Mouse (Mus musculus) neural tube, embryonic 14.5 days (tissue): ENCODE results near the gene Slc17a7. TPM values are rescaled to one million over a fixed set of nuclear protein-coding genes. Genes with fewer than 3 reads are reported as not detected.
A peak's percentile ranks its signal among the peaks of the same experiment; 100 is the strongest.
"Not testable (repeated sequence)": the region's sequence is repeated elsewhere in the genome, so short reads cannot be mapped to it uniquely, and the experiment has no call there.

Source experiments
- ATAC-seq: fragments of 200-750 bp; cut with Nextera tagmentation; 2 replicates; pipeline ENCODE4 v1.8.0; 2017; ENCODE audit warnings: low read depth, mild to moderate bottlenecking, moderate TSS enrichment, moderate library complexity
- H3K27ac ChIP-seq: fragments of 300-500 bp; sonication (generic); 2 replicates; pipeline ENCODE4 v1.5.1; 2014; ENCODE audit warnings: low read depth, mild to moderate bottlenecking, control low read depth, low read length, moderate library complexity, mixed read lengths
- H3K27me3 ChIP-seq: fragments of 300-500 bp; sonication (generic); 2 replicates; pipeline ENCODE4 v1.6.1; 2014; ENCODE audit warnings: low read length; ENCODE audit not compliant: control insufficient read depth, insufficient read depth
- H3K36me3 ChIP-seq: fragments of 300-500 bp; sonication (generic); 2 replicates; pipeline ENCODE4 v1.6.1; 2014; ENCODE audit warnings: low read length, mixed read lengths; ENCODE audit not compliant: control insufficient read depth, insufficient read depth
- H3K4me1 ChIP-seq: fragments of 300-500 bp; sonication (generic); 2 replicates; pipeline ENCODE4 v1.6.1; 2014; ENCODE audit warnings: low read length; ENCODE audit not compliant: control insufficient read depth, insufficient read depth
- H3K4me2 ChIP-seq: fragments of 300-500 bp; sonication (generic); 2 replicates; pipeline ENCODE4 v1.6.1; 2014; ENCODE audit warnings: mild to moderate bottlenecking, low read depth, low read length, control low read depth
- H3K4me3 ChIP-seq: fragments of 300-500 bp; sonication (generic); 2 replicates; pipeline ENCODE4 v1.5.1; 2014; ENCODE audit warnings: low read depth, low read length, control low read depth, mixed read lengths
- H3K9ac ChIP-seq: fragments of 300-500 bp; sonication (generic); replicated peaks from 2 replicates; pipeline ENCODE4 v1.6.1; 2014; ENCODE audit warnings: low read depth, mild to moderate bottlenecking, control low read depth, low read length, mixed read lengths
- H3K9me3 ChIP-seq: fragments of 300-500 bp; sonication (generic); 2 replicates; pipeline ENCODE4 v1.6.1; 2016; ENCODE audit warnings: low read length; ENCODE audit not compliant: control insufficient read depth
- WGBS: fragments of 180-500 bp; shearing (Covaris S2); extraction: QIAGEN DNeasy Blood & Tissue Kit; methylation state at CpG from one replicate; pipeline ENCODE4 v1.1.7; 2014; 5-methylcytosine and 5-hydroxymethylcytosine counted together
- polyA plus RNA-seq: library from polyadenylated mRNA; unstranded; fragments of >200 nt; fragmentation: Nextera tagmentation; extraction: Ambion mirVana; gene quantifications from 2 replicates; pipeline ENCODE4 v1.2.1, GENCODE M21; 2014

Gene Slc17a7
- polyA plus RNA-seq, 1 experiment from 2014 or later = not detected

DNA sequence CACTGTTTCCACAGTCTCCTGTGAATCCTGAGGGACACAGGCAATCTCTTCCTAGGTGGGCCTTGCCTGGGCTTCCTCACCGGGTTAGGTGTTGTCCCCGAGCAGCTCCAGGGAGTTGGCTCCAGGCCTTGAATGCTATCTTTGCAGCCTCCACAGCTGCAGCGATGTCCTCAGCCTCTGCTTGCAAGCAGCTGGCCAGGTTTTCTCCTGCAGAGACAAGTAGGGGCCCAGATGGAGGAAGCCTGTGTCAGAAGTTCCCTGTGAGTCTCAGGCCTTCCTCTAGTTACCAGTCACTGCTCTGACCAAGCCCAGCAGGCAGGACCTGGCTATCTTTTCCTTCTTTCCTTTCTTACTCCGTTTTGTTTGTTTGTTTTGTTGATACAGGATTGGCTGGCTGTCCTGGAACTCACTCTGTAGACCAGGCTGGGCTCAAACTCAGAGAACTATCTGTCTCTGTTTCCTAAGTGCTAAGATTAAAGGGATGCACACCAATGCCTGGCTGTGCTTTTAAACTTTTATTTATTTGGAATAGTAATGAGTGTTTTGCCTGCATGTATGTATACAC is 15.1 kb upstream of the Slc17a7 start:
- Histone ChIP-seq H3K27me3 (no peaks in the 10 kb centered on the region), H3K27ac (no peak overlapping the region), H3K9ac (no peak overlapping the region), H3K36me3 (no peaks in the 10 kb centered on the region; the same call in 1 of the 2 replicates), H3K4me3 (no peak overlapping the region), H3K4me2 (no peak overlapping the region), H3K9me3 (no peaks in the 10 kb centered on the region), H3K4me1 (no peaks in the 10 kb centered on the region; the same call in 1 of the 2 replicates)
- WGBS = 58% methylated on average over 4 of the region's 4 CpGs
- no peak for ATAC-seq

DNA sequence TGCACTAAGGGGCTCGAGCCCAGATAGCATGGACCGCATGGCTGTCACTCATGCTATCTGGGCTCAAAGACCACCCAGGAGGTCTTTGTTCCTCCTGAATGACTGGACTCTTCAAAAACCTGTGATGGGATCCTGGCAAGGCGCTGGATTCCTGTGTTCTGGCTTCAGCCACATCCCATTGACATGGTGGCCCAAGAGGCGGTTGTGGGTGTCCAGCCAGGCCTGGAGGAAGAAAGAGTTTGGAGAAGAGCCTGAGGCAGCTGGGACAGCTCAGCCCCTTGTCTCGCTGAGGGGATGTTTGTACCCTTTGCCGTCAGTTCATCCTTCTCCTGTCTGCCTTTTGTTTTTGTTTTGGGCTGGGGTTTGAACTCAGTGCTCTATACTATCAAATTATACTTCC is 14.2 kb upstream of the Slc17a7 start:
- Histone ChIP-seq H3K4me1 (no peaks in the 10 kb centered on the region; the same call in 1 of the 2 replicates), H3K9ac (no peak overlapping the region), H3K36me3 (no peaks in the 10 kb centered on the region), H3K4me2 (no peak overlapping the region), H3K27me3 (no peaks in the 10 kb centered on the region), H3K27ac (no peak overlapping the region), H3K9me3 (no peaks in the 10 kb centered on the region), H3K4me3 (no peak overlapping the region)
- no peak for ATAC-seq
- WGBS = 31% methylated on average over 6 of the region's 6 CpGs

GRCm38 (mm10) chr7:45150321-45150720 is 13.4 kb upstream of the Slc17a7 start:
- H3K27me3 ChIP-seq = no peaks in the 10 kb centered on the region
- 76% methylated on average over 4 of the region's 4 CpGs for whole genome bisulfite sequencing
- peaks cover 5% of the 10 kb centered on the region for H3K4me1 ChIP-seq
- no peak overlapping the region for H3K4me3 ChIP-seq
- no peak overlapping the region for H3K4me2 ChIP-seq
- no peak overlapping the region for H3K27ac ChIP-seq
- H3K9ac ChIP-seq = no peak overlapping the region
- H3K9me3 ChIP-seq = no peaks in the 10 kb centered on the region
- no peak for ATAC-seq
- no peaks in the 10 kb centered on the region for H3K36me3 ChIP-seq

DNA sequence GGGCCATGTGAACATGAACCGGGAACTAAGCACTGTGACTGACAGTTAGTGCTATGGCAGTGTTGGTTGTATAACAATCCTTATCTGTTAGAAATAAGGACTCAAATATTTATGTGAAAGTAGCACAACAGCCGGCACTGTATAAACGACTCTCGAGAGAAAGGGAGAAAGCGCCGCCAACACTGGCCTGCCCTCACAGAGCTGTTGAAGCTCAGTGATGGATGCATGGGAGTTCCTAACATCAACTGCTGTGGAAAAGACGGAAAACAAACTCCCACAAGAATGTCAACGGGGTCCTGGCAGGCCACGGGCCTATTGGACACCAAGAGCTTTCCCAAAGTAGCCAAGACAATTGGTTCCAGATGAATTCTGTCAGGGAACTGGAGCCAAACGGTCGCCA is 12.4 kb upstream of the Slc17a7 start:
- Histone ChIP-seq H3K4me1 (peaks cover 10% of the 10 kb centered on the region), H3K9me3 (no peaks in the 10 kb centered on the region), H3K4me2 (no peak overlapping the region), H3K9ac (no peak overlapping the region), H3K27ac (no peak overlapping the region), H3K27me3 (no peaks in the 10 kb centered on the region), H3K4me3 (no peak overlapping the region), H3K36me3 (no peaks in the 10 kb centered on the region)
- ATAC-seq = no peak
- 55% methylated on average over 11 of the region's 11 CpGs for WGBS

DNA sequence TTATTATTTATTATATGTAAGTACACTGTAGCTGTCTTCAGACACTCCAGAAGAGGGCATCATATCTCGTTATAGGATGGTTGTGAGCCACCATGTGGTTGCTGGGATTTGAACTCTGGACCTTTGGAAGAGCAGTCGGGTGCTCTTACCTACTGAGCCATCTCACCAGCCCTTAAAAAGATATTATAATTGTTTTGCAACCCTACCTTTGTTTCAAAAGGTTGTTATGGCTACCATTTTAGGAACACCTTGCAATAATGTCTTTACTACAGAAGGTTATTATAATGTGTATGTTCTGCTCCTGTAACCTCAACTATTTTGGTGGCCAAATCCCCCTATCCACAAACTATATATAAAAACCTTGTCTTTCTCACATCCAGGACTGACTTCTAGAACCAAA is 10.7 kb upstream of the Slc17a7 start:
- not testable (repeated sequence) for H3K27me3 ChIP-seq, H3K9me3 ChIP-seq, H3K27ac ChIP-seq, ATAC-seq, H3K9ac ChIP-seq, H3K36me3 ChIP-seq, H3K4me3 ChIP-seq
- Histone ChIP-seq H3K4me1 (peaks cover 10% of the 10 kb centered on the region), H3K4me2 (peak overlapping the region; percentile 62; the same call in 1 of the 2 replicates)
- 94% methylated on average over 2 of the region's 2 CpGs for WGBS

GRCm38 (mm10) chr7:45153586-45153985 is 10.2 kb upstream of the Slc17a7 start:
- Histone ChIP-seq H3K27ac (peak overlapping the region; percentile 92), H3K4me2 (peak overlapping the region; percentile 62), H3K4me1 (peaks cover 10% of the 10 kb centered on the region), H3K27me3 (no peaks in the 10 kb centered on the region), H3K9ac (peak overlapping the region; percentile 47), H3K4me3 (peak overlapping the region; percentile 56), H3K36me3 (0 out of 2 replicates have a peak, but pooled peaks cover 7% of the 10 kb centered on the region), H3K9me3 (no peaks in the 10 kb centered on the region)
- 6% methylated on average over 5 of the region's 5 CpGs for WGBS
- peak; percentile 8; the same call in 1 of the 2 replicates for ATAC-seq

- no peaks in the 10 kb centered on the region for H3K9me3 ChIP-seq
- peak within 1 kb of the TSS; percentile 92 for H3K27ac ChIP-seq
- H3K4me2 ChIP-seq = peak within 1 kb of the TSS; percentile 62
- H3K4me1 ChIP-seq = peaks cover 10% of the 10 kb centered on the region
- H3K36me3 ChIP-seq = 0 out of 2 replicates have a peak, but pooled peaks cover 14% of the 10 kb centered on the region
- H3K4me3 ChIP-seq = peak within 1 kb of the TSS; percentile 56
- peak within 1 kb of the TSS; percentile 47 for H3K9ac ChIP-seq
- peak; percentile 96 for ATAC-seq
- 4% methylated on average over 69 of the region's 69 CpGs for WGBS
- H3K27me3 ChIP-seq = no peaks in the 10 kb centered on the region
Observed at GRCm38 (mm10) chr7:45154096-45154992, 9.4 kb upstream of the Slc17a7 start, which contains the start of the genes Pih1d1 and Aldh16a1. Gene Pih1d1 (plus strand): TSS chr7:45154303. Gene Aldh16a1 (minus strand): TSS chr7:45154584.

DNA sequence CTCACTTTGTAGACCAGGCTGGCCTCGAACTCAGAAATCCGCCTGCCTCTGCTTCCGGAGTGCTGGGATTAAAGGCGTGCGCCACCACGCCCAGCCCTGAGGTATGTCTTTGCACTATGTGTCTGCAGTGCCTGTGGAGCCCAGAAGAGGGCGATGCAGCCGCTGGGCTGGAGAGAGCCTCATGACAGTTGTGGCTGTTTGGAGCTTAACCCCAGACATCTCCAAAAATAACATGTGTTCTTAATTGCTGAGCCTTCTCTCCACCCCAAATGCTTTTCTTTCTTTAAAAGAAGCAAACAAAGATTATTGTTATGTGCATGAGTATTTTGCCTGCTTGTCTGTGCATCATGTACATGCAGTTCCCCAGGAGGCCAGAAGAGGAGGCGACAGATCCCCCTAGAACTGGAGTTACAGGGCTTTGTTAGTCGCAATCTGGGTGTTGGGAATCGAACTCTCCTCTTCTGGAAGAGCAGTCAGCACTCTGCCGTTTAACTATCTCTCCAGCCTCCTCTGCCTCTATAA is 8.7 kb upstream of the Slc17a7 start:
- WGBS = 81% methylated on average over 12 of the region's 12 CpGs
- 0 out of 2 replicates have a peak overlapping the region, but pooled peaks have one; percentile 47 for H3K9ac ChIP-seq
- 0 out of 2 replicates have a peak, but pooled peaks cover 18% of the 10 kb centered on the region for H3K36me3 ChIP-seq
- no peaks in the 10 kb centered on the region for H3K27me3 ChIP-seq
- H3K9me3 ChIP-seq = no peaks in the 10 kb centered on the region
- ATAC-seq = peak; percentile 25
- H3K27ac ChIP-seq = no peak overlapping the region
- peak overlapping the region; percentile 34 for H3K4me2 ChIP-seq
- H3K4me1 ChIP-seq = peaks cover 10% of the 10 kb centered on the region
- peak overlapping the region; percentile 56 for H3K4me3 ChIP-seq
